Mouse (Mus musculus): Measurements from ENCODE around the gene 1700028K03Rik. TPM values are rescaled to one million over a fixed set of nuclear protein-coding genes. Genes with fewer than 3 reads are reported as not detected.

Gene 1700028K03Rik
- polyA plus RNA-seq, 1 experiment, result 0.30 TPM

DNA sequence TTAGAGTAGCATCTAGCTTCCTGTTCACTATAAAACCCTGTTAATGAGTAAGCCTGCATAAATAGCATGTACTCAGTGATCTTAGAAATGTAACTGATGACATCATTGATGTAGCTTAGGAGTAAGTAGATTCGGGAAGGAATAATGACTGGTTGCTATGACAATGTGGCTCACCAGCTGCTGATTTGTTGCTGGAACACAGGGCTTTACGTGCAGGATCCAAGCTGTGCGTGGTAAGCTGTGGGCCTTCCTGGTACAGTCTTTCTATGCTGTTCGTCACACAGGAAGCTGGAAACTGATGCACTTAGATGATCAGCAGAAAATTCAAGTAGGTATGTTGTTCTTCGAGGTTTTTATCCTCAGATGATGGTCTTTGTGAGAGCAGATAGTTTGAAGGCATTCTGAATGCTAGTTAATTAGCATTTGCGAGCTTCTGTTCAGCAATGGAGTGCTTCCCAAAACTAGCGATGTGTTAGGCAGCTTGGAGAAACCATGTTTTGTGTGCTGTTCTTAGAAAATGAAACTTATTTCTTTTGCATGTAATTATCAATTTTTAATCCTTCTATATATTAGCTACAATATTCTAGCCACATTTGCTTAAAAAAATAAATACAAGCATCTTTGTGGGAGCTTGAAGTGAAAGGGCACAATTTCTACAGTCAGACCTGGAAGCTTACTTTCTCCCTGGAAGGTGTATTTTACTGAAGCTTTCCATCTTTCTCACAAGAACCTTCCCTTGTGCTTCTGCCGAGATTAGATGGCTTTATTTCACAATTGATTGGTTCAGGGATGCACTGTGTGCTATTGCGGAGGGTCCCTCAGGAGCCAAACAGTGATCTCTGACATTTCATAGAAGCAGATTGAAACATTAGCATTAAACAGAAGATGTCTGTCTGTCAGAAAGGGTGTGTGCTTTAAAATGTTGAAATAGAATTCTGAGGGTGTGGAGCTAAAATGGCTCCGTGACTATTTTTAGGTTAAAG lies 36.7 kb upstream of the 1700028K03Rik start:
- Histone ChIP-seq H3K27ac (ENCODE audit: insufficient read depth, low read length) (no peak overlapping the region), H3K9ac (ENCODE audit: low read depth, poor library complexity, severe bottlenecking) (no peak overlapping the region), H3K36me3 (ENCODE audit: control insufficient read depth, insufficient read depth, low read length, poor library complexity, severe bottlenecking) (no peaks in the 10 kb centered on the region), H3K4me1 (ENCODE audit: control insufficient read depth, insufficient read depth, low read length) (no peaks in the 10 kb centered on the region), H3K4me3 (ENCODE audit: low read depth, low read length) (no peak overlapping the region), H3K9me3 (replicated peaks; ENCODE audit: control insufficient read depth, insufficient read depth, low read length, poor library complexity, severe bottlenecking) (no peaks in the 10 kb centered on the region), H3K27me3 (ENCODE audit: control insufficient read depth, insufficient read depth, low read length, poor library complexity, severe bottlenecking) (no peaks in the 10 kb centered on the region)
- TF ChIP-seq POLR2A (IDR thresholded peaks at IDR 0.05; ENCODE audit: insufficient read depth, low read length) (no peak), CTCF (IDR thresholded peaks at IDR 0.05; ENCODE audit: low read depth, low read length) (no peak), EP300 (IDR thresholded peaks at IDR 0.05; ENCODE audit: insufficient read depth, low read depth, low read length) (no peak)

- H3K9me3 ChIP-seq (replicated peaks; ENCODE audit: control insufficient read depth, insufficient read depth, low read length, poor library complexity, severe bottlenecking), result no peaks in the 10 kb centered on the region
- no peaks in the 10 kb centered on the region for H3K36me3 ChIP-seq (ENCODE audit: control insufficient read depth, insufficient read depth, low read length, poor library complexity, severe bottlenecking)
- no peaks in the 10 kb centered on the region for H3K4me1 ChIP-seq (ENCODE audit: control insufficient read depth, insufficient read depth, low read length)
- no peaks in the 10 kb centered on the region for H3K27me3 ChIP-seq (ENCODE audit: control insufficient read depth, insufficient read depth, low read length, poor library complexity, severe bottlenecking)
- H3K9ac ChIP-seq (ENCODE audit: low read depth, poor library complexity, severe bottlenecking), result no peak overlapping the region
- no peak overlapping the region for H3K27ac ChIP-seq (ENCODE audit: insufficient read depth, low read length)
- no peak overlapping the region for H3K4me3 ChIP-seq (ENCODE audit: low read depth, low read length)
- TF ChIP-seq POLR2A (IDR thresholded peaks at IDR 0.05; ENCODE audit: insufficient read depth, low read length) (no peak), EP300 (IDR thresholded peaks at IDR 0.05; ENCODE audit: insufficient read depth, low read depth, low read length) (no peak)
Observed at GRCm38 (mm10) chr5:107498806-107499310, 35.7 kb upstream of the 1700028K03Rik start.

DNA sequence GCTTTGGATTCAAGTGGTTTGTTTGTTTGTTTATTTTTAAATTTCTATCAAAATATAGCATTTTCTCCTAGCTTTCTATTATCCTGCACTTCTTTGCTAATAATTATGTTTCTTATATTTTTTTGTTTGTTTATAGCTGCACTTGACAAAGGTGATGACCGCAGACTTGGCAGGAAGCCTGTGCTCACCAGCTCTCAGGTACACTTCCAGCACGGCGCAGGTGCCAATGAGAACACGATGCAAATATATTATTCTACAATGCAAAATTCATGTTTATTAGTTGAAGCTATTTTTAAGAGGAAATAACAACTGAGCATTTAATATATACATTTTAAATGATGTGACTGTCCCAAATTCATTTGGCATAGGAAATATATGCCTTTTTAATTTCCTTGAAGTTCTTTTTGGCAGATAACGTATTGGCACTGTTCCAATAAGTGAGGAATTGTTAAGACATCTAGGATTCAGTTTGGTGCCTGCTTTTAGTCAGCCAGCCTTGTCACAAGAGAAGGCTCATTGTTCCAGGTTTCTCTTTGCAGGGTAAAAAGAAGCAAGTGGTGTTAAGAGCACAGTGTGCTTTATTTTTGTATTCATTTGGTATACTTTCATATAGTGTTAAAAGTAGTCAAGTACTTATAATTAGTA lies 34.5 kb upstream of the 1700028K03Rik start:
- no peak overlapping the region for H3K4me3 ChIP-seq (ENCODE audit: low read depth, low read length)
- H3K27ac ChIP-seq (ENCODE audit: insufficient read depth, low read length), result no peak overlapping the region
- no peaks in the 10 kb centered on the region for H3K27me3 ChIP-seq (ENCODE audit: control insufficient read depth, insufficient read depth, low read length, poor library complexity, severe bottlenecking)
- no peaks in the 10 kb centered on the region for H3K9me3 ChIP-seq (replicated peaks; ENCODE audit: control insufficient read depth, insufficient read depth, low read length, poor library complexity, severe bottlenecking)
- H3K36me3 ChIP-seq (ENCODE audit: control insufficient read depth, insufficient read depth, low read length, poor library complexity, severe bottlenecking), result no peaks in the 10 kb centered on the region
- H3K4me1 ChIP-seq (ENCODE audit: control insufficient read depth, insufficient read depth, low read length), result no peaks in the 10 kb centered on the region
- TF ChIP-seq POLR2A (IDR thresholded peaks at IDR 0.05; ENCODE audit: insufficient read depth, low read length) (no peak), EP300 (IDR thresholded peaks at IDR 0.05; ENCODE audit: insufficient read depth, low read depth, low read length) (no peak), CTCF (IDR thresholded peaks at IDR 0.05; ENCODE audit: low read depth, low read length) (no peak)
- no peak overlapping the region for H3K9ac ChIP-seq (ENCODE audit: low read depth, poor library complexity, severe bottlenecking)

GRCm38 (mm10) chr5:107500741-107501140 lies 33.8 kb upstream of the 1700028K03Rik start:
- H3K27ac ChIP-seq (ENCODE audit: insufficient read depth, low read length), result no peak overlapping the region
- TF ChIP-seq CTCF (IDR thresholded peaks at IDR 0.05; ENCODE audit: low read depth, low read length), result no peak
- no peak for TF ChIP-seq POLR2A (IDR thresholded peaks at IDR 0.05; ENCODE audit: insufficient read depth, low read length)
- no peak for TF ChIP-seq EP300 (IDR thresholded peaks at IDR 0.05; ENCODE audit: insufficient read depth, low read depth, low read length)
- H3K9me3 ChIP-seq (replicated peaks; ENCODE audit: control insufficient read depth, insufficient read depth, low read length, poor library complexity, severe bottlenecking), result no peaks in the 10 kb centered on the region
- H3K4me1 ChIP-seq (ENCODE audit: control insufficient read depth, insufficient read depth, low read length), result no peaks in the 10 kb centered on the region
- no peak overlapping the region for H3K4me3 ChIP-seq (ENCODE audit: low read depth, low read length)
- no peaks in the 10 kb centered on the region for H3K36me3 ChIP-seq (ENCODE audit: control insufficient read depth, insufficient read depth, low read length, poor library complexity, severe bottlenecking)
- no peaks in the 10 kb centered on the region for H3K27me3 ChIP-seq (ENCODE audit: control insufficient read depth, insufficient read depth, low read length, poor library complexity, severe bottlenecking)
- H3K9ac ChIP-seq (ENCODE audit: low read depth, poor library complexity, severe bottlenecking), result no peak overlapping the region

- no peaks in the 10 kb centered on the region for H3K36me3 ChIP-seq (ENCODE audit: control insufficient read depth, insufficient read depth, low read length, poor library complexity, severe bottlenecking)
- H3K9me3 ChIP-seq (replicated peaks; ENCODE audit: control insufficient read depth, insufficient read depth, low read length, poor library complexity, severe bottlenecking), result no peaks in the 10 kb centered on the region
- no peaks in the 10 kb centered on the region for H3K27me3 ChIP-seq (ENCODE audit: control insufficient read depth, insufficient read depth, low read length, poor library complexity, severe bottlenecking)
- TF ChIP-seq CTCF (IDR thresholded peaks at IDR 0.05; ENCODE audit: low read depth, low read length) (no peak), EP300 (IDR thresholded peaks at IDR 0.05; ENCODE audit: insufficient read depth, low read depth, low read length) (no peak), POLR2A (IDR thresholded peaks at IDR 0.05; ENCODE audit: insufficient read depth, low read length) (no peak)
- no peak within 1 kb of the TSS for H3K4me3 ChIP-seq (ENCODE audit: low read depth, low read length)
- H3K9ac ChIP-seq (ENCODE audit: low read depth, poor library complexity, severe bottlenecking), result no peak within 1 kb of the TSS
- H3K27ac ChIP-seq (ENCODE audit: insufficient read depth, low read length), result no peak within 1 kb of the TSS
- H3K4me1 ChIP-seq (ENCODE audit: control insufficient read depth, insufficient read depth, low read length), result no peaks in the 10 kb centered on the region
Observed at GRCm38 (mm10) chr5:107507321-107507720, 27.2 kb upstream of the 1700028K03Rik start, which contains the start of gene Gm42669. Gm42669 (plus strand) TSS chr5:107507621.
